Mouse (Mus musculus) thymus, adult 2 months (tissue): ENCODE measurements around the gene Ap4m1. TPM values are rescaled to one million over a fixed set of nuclear protein-coding genes. Genes with fewer than 3 reads are reported as not detected.
"Not testable (repeated sequence)": the region's sequence is repeated elsewhere in the genome, so short reads cannot be mapped to it uniquely, and the experiment has no call there.

ENCODE experiments used
- DNase-seq: peaks from one replicate; pipeline ENCODE4 v3.0.0; 2021
- H3K27ac ChIP-seq: fragments of 200-500 bp; 2 replicates; pipeline ENCODE4 v1.5.1; 2012; ENCODE audit warnings: low read length, control low read depth; ENCODE audit not compliant: control insufficient read depth, insufficient read depth
- H3K27me3 ChIP-seq: fragments of 200-500 bp; 2 replicates; pipeline ENCODE4 v1.6.1; 2012; ENCODE audit warnings: mild to moderate bottlenecking, low read length, moderate library complexity, mixed read lengths; ENCODE audit not compliant: control insufficient read depth, insufficient read depth
- H3K36me3 ChIP-seq: fragments of 200-500 bp; 2 replicates; pipeline ENCODE4 v1.6.1; 2012; ENCODE audit warnings: mild to moderate bottlenecking, low read length, moderate library complexity; ENCODE audit not compliant: control insufficient read depth, insufficient read depth
- H3K4me1 ChIP-seq: fragments of 200-500 bp; replicated peaks from 2 replicates; pipeline ENCODE4 v1.6.1; 2012; ENCODE audit warnings: low read length; ENCODE audit not compliant: control insufficient read depth, insufficient read depth
- H3K4me3 ChIP-seq: fragments of 200-500 bp; 2 replicates; pipeline ENCODE4 v1.5.1; 2012; ENCODE audit warnings: mild to moderate bottlenecking, low read length, control low read depth, moderate library complexity; ENCODE audit not compliant: control insufficient read depth, insufficient read depth
- CTCF ChIP-seq: fragments of 200-500 bp; IDR thresholded peaks from 2 replicates; pipeline ENCODE4 v1.5.1; 2012; ENCODE audit warnings: mild to moderate bottlenecking, control low read depth, low read length, moderate library complexity, borderline replicate concordance; ENCODE audit not compliant: control insufficient read depth, poor library complexity, insufficient read depth; ENCODE audit errors: extremely low read depth
- POLR2A ChIP-seq: fragments of 200-500 bp; IDR thresholded peaks from 2 replicates; pipeline ENCODE4 v1.6.1; 2012; ENCODE audit warnings: mild to moderate bottlenecking, low read length, control low read depth, moderate library complexity; ENCODE audit not compliant: control insufficient read depth, poor library complexity, insufficient read depth; ENCODE audit errors: extremely low read depth
- WGBS: fragments of 180-500 bp; shearing (Covaris S2); methylation state at CpG from one replicate; pipeline ENCODE4 v1.1.7; 2018; 5-methylcytosine and 5-hydroxymethylcytosine counted together
- polyA plus RNA-seq: library from polyadenylated mRNA; depleted of rRNA; stranded (reverse); fragments of >200 nt; gene quantifications from 2 replicates; pipeline ENCODE4 v1.2.3, GENCODE M21; 2012

Ap4m1 gene
- polyA plus RNA-seq, 1 experiment = 44.2 TPM

- H3K27me3 ChIP-seq = no peaks in the 10 kb centered on the region
- H3K4me1 ChIP-seq = peaks cover 5% of the 10 kb centered on the region
- H3K36me3 ChIP-seq = no peaks in the 10 kb centered on the region
- H3K27ac ChIP-seq = no peak overlapping the region
- DNase-seq = peak; percentile 35
- WGBS = 3% methylated on average over 29 of the region's 29 CpGs
- peak overlapping the region; percentile 54 for H3K4me3 ChIP-seq
- TF ChIP-seq POLR2A = no peak
- no peak for TF ChIP-seq CTCF
Measured at GRCm38 (mm10) chr5:138194755-138195345, 23.0 kb downstream of the Ap4m1 start.

GRCm38 (mm10) chr5:138195463-138195862 is 23.7 kb downstream of the Ap4m1 start:
- Histone ChIP-seq H3K4me1 (peaks cover 5% of the 10 kb centered on the region), H3K27me3 (no peaks in the 10 kb centered on the region), H3K27ac (no peak overlapping the region), H3K36me3 (no peaks in the 10 kb centered on the region), H3K4me3 (no peak overlapping the region)
- TF ChIP-seq POLR2A (no peak), CTCF (no peak)
- 69% methylated on average over 7 of the region's 7 CpGs for WGBS
- DNase-seq = no peak

GRCm38 (mm10) chr5:138199576-138199975 is 27.8 kb downstream of the Ap4m1 start:
- 27% methylated on average over 1 of the region's 1 CpGs for WGBS
- H3K36me3 ChIP-seq = no peaks in the 10 kb centered on the region
- no peaks in the 10 kb centered on the region for H3K27me3 ChIP-seq
- no peak for TF ChIP-seq POLR2A
- TF ChIP-seq CTCF = no peak
- peaks cover 5% of the 10 kb centered on the region for H3K4me1 ChIP-seq
- H3K27ac ChIP-seq = no peak overlapping the region
- DNase-seq = no peak
- H3K4me3 ChIP-seq = no peak overlapping the region

GRCm38 (mm10) chr5:138202086-138202485 is 30.3 kb downstream of the Ap4m1 start:
- DNase-seq = no peak
- TF ChIP-seq POLR2A = no peak
- TF ChIP-seq CTCF = no peak
- H3K27ac ChIP-seq = no peak overlapping the region
- no peak overlapping the region for H3K4me3 ChIP-seq
- no peaks in the 10 kb centered on the region for H3K36me3 ChIP-seq
- no peaks in the 10 kb centered on the region for H3K27me3 ChIP-seq
- H3K4me1 ChIP-seq = no peaks in the 10 kb centered on the region
- WGBS = 96% methylated on average over 3 of the region's 3 CpGs

- Histone ChIP-seq H3K27me3 (no peaks in the 10 kb centered on the region), H3K4me1 (no peaks in the 10 kb centered on the region), H3K36me3 (no peaks in the 10 kb centered on the region), H3K27ac (no peak overlapping the region), H3K4me3 (no peak overlapping the region)
- no peak for DNase-seq
- TF ChIP-seq CTCF = no peak
- no peak for TF ChIP-seq POLR2A
- WGBS = 93% methylated on average over 1 of the region's 1 CpGs
Measured at GRCm38 (mm10) chr5:138207253-138207652, 35.5 kb downstream of the Ap4m1 start.

- DNase-seq = no peak
- H3K27me3 ChIP-seq = no peaks in the 10 kb centered on the region
- no peaks in the 10 kb centered on the region for H3K4me1 ChIP-seq
- H3K27ac ChIP-seq = no peak overlapping the region
- H3K4me3 ChIP-seq = no peak overlapping the region
- TF ChIP-seq POLR2A (no peak), CTCF (no peak)
- 93% methylated on average over 4 of the region's 4 CpGs for WGBS
- no peaks in the 10 kb centered on the region for H3K36me3 ChIP-seq
Measured at GRCm38 (mm10) chr5:138207873-138208272, 36.1 kb downstream of the Ap4m1 start.

GRCm38 (mm10) chr5:138216632-138217031 is 44.8 kb downstream of the Ap4m1 start:
- not testable (repeated sequence) for H3K27me3 ChIP-seq, H3K4me3 ChIP-seq, H3K4me1 ChIP-seq, H3K36me3 ChIP-seq, H3K27ac ChIP-seq, DNase-seq
- 97% methylated on average over 13 of the region's 13 CpGs for WGBS
